Mouse (Mus musculus): ENCODE results near the gene Gm21663.
"Not testable (repeated sequence)": the region's sequence is repeated elsewhere in the genome, so short reads cannot be mapped to it uniquely, and the experiment has no call there.

Gm21663 gene

DNA sequence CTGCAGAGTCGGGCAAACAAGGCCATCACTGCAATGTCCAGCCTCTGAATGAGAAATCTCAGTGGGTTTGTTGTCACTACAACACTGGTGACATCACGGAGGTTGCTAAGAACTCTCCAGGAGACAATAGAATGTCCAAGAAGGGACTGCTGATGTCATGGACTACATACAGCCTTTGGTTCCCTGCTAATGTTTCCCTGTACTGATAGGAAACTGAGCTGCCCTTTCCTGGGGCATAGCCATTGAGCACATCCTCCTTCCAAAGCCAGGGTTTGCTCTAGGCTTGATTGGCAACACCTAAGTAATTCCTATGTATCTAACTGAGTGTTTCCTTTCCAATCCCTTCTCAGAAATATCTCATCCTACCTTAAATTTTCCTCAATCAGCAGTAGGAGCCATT is at the start of gene Gm21663:
Gm21663 (minus strand) TSS at position 101 of the 400 bp plus-strand sequence.
- not testable (repeated sequence) for DNase-seq (ENCODE audit: low spot score in 2 of 2)

DNA sequence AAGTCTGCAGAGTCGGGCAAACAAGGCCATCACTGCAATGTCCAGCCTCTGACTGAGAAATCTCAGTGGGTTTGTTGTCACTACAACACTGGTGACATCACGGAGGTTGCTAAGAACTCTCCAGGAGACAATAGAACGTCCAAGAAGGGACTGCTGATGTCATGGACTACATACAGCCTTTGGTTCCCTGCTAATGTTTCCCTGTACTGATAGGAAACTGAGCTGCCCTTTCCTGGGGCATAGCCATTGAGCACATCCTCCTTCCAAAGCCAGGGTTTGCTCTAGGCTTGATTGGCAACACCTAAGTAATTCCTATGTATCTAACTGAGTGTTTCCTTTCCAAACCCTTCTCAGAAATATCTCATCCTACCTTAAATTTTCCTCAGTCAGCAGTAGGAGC is 46.4 kb upstream of the Gm21663 start, which contains the start of gene Gm21698:
Gm21698 (minus strand) TSS at position 101 of the 400 bp plus-strand sequence.
- not testable (repeated sequence) for DNase-seq (ENCODE audit: low spot score in 2 of 2)

DNA sequence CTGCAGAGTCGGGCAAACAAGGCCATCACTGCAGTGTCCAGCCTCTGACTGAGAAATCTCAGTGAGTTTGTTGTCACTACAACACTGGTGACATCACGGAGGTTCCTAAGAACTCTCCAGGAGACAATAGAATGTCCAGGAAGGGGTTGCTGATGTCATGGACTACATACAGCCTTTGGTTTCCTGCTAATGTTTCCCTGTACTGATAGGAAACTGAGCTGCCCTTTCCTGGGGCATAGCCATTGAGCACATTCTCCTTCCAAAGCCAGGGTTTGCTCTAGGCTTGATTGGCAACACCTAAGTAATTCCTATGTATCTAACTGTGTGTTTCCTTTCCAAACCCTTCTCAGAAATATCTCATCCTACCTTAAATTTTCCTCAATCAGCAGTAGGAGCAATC is 30.4 kb upstream of the Gm21663 start, which contains the start of gene Gm21680:
Gm21680 (minus strand) TSS at position 101 of the 400 bp plus-strand sequence.
- DNase-seq (ENCODE audit: low spot score in 2 of 2) = not testable (repeated sequence)

DNA sequence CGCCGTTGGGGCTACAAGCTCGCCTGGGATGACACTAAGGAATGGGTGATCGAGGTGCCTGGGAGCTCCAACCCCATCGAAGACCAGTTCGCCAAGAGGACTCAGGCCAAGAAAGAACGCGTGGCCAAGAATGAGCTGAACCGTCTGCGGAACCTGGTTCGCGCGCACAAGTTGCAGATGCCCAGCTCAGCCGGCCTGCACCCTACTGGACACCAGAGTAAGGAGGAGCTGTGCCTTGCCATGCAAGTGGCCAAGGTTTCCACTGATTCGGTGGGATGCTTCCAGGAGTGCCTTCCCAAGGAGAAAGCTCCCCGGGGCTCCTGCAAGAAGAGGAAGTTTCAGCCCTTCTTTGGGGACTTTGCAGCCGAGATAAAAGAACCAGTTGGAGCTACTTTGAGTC is 14.9 kb upstream of the Gm21663 start:
- DNase-seq (ENCODE audit: low spot score in 2 of 2) = not testable (repeated sequence)

DNA sequence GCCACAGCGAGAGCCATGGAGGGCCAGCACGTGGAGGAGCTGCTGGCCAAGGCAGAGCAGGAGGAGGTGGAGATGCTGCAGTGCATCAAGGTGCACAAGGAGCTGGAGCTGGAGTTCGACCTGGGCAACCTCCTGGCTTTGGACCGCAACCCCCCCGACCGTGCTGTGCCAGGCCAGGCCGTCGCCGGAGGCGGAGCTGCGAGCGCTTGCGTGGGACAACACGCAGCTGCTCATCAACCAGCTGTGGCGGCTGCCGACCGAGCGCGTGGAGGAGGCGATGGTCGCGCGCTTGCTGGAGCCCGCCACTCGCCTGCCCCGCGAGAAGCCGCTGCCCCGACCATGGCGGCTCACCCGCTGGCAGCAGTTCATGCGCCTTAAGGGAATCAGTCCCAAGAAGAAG is 14.4 kb upstream of the Gm21663 start:
- peak in 1 of 2 experiments; percentile 0 for DNase-seq (ENCODE audit: low spot score in 2 of 2)

DNA sequence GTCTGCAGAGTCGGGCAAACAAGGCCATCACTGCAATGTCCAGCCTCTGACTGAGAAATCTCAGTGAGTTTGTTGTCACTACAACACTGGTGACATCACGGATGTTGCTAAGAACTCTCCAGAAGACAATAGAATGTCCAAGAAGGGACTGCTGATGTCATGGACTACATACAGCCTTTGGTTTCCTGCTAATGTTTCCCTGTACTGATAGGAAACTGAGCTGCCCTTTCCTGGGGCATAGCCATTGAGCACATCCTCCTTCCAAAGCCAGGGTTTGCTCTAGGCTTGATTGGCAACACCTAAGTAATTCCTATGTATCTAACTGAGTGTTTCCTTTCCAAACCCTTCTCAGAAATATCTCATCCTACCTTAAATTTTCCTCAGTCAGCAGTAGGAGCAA is 12.1 kb upstream of the Gm21663 start, which contains the start of gene Gm21671:
Gm21671 (minus strand) TSS at position 101 of the 400 bp plus-strand sequence.
- DNase-seq (ENCODE audit: low spot score in 2 of 2) = not testable (repeated sequence)

DNA sequence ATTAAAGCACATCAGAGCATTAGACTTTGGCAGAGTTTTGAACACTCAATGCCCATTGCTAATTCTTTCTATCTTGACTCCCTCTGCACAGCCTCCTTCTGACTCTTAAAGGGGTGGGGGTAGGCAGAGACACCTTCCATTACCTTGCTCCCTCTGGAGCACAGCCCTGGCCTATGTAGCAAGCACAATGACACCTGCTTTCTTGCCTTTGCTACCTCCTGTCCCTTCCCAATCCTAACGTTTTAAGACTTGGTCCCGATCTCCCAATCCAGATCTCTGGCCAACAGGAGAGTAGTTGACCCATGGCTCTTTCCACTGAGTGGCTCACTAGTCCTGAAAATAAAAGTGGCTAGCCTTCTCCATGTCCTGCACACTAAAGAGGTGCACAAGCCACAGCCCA is 3.2 kb upstream of the Gm21663 start:
- DNase-seq (ENCODE audit: low spot score in 2 of 2) = not testable (repeated sequence)

DNA sequence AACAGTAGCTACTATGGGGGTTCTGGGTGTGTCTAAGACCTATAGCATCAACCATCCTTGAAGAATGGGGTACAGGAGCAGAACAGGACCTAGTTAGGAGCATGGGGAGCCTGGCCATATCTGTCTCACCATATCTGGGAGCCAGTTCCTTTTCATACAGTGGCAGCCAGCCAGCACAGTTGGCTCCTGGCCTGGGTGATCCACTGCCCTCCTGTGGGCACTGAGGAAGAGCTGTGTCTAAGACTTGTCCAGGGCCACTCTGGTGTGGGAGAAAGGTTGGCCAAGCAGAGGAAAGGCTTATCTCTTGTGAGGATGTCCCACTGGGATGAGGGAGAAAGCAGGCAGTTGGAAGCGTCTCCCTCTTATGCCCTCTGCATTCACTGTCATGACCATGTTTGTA is 50.9 kb downstream of the Gm21663 start:
- peak in 1 of 2 experiments; percentile 9 for DNase-seq (ENCODE audit: low spot score in 2 of 2)

DNA sequence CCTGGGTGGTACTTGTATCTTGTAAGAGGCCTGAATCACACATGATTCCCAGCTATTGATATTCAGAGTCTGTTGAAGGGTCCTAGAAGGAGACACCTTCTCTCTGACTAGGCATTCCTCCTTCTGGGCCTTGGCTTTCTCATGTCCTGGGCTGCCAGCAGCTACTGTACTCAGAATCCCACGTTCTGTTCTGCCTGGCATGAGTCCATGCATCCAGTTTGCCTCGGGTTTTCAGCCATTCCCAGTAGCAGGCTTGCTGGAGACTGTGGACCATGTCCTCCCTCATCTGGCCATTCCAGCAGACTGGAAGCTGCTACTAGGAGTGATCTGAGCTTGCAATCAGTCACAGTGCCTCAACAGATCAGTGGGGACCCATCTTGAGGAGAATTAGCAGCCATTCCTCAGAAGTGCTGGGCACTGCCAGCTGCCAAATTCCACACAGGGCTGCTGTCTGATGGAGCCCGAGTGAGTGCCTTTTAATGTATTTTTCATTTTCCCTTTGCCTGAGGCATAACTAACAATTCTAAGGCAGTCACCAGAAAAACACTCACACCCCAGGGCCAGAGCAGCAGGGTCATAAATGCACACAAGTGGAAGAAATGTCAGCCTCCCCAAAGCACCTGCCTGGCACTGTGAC is 52.3 kb downstream of the Gm21663 start:
- no peak for DNase-seq (ENCODE audit: low spot score in 2 of 2)

DNA sequence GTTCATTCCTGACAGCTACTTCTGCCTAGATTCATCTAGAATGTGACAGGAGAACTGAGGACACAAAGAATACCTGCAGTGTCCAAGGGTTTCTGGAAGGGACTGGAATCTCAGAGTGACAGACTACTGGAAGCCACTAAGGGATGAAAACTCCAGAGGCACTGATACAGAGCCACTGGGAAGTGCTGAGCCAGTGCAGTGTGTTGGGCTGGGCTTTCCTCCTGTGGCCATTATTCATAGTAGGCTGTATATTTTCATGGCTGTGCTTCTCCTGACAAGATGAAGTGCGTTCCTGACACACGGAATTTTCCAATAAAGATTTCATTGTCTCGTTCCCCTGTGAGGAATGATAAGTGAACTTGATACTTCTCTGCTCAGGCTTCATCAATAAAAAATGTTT is 55.5 kb downstream of the Gm21663 start:
- DNase-seq (ENCODE audit: low spot score in 2 of 2) = no peak
